Mouse (Mus musculus) monocyte, adult 2 months (primary cell): ENCODE results near the gene Ank3.

Source experiments
- DNase-seq, 2 experiments: peaks; one replicate each; pipeline ENCODE4 v3.0.0; 2022; ENCODE audit warnings: low spot score in 2 of 2, low read depth in 1 of 2

Gene Ank3

GRCm38 (mm10) chr10:69535123-69535930 is 136.8 kb downstream of the Ank3 start:
- no peak for DNase-seq

- DNase-seq, result no peak
Observed at GRCm38 (mm10) chr10:69535931-69536200, 137.3 kb downstream of the Ank3 start.

- DNase-seq, result no peak
Observed at GRCm38 (mm10) chr10:69536372-69537075, 138.0 kb downstream of the Ank3 start.

GRCm38 (mm10) chr10:69538236-69538635 is 139.7 kb downstream of the Ank3 start:
- DNase-seq, result no peak

- DNase-seq, result no peak
Observed at GRCm38 (mm10) chr10:69542439-69542838, 143.9 kb downstream of the Ank3 start.

GRCm38 (mm10) chr10:69543876-69544620 is 145.5 kb downstream of the Ank3 start:
- DNase-seq, result no peak

GRCm38 (mm10) chr10:69544653-69545052 is 146.1 kb downstream of the Ank3 start:
- no peak for DNase-seq

- DNase-seq, result no peak
Observed at GRCm38 (mm10) chr10:69545936-69546335, 147.4 kb downstream of the Ank3 start.

GRCm38 (mm10) chr10:69546643-69547042 is 148.1 kb downstream of the Ank3 start:
- no peak for DNase-seq

GRCm38 (mm10) chr10:69548771-69549170 is 150.2 kb downstream of the Ank3 start:
- DNase-seq, result no peak

- DNase-seq, result no peak
Observed at GRCm38 (mm10) chr10:69549221-69549620, 150.6 kb downstream of the Ank3 start.

GRCm38 (mm10) chr10:69550824-69551223 is 152.3 kb downstream of the Ank3 start:
- no peak for DNase-seq

- DNase-seq, result no peak
Observed at GRCm38 (mm10) chr10:69553091-69553490, 154.5 kb downstream of the Ank3 start.

- no peak for DNase-seq
Observed at GRCm38 (mm10) chr10:69555592-69555991, 157.0 kb downstream of the Ank3 start.

- no peak for DNase-seq
Observed at GRCm38 (mm10) chr10:69556278-69556677, 157.7 kb downstream of the Ank3 start.

GRCm38 (mm10) chr10:69560237-69560636 is 161.7 kb downstream of the Ank3 start:
- DNase-seq, result no peak

GRCm38 (mm10) chr10:69562931-69563330 is 164.4 kb downstream of the Ank3 start:
- DNase-seq, result no peak

- no peak for DNase-seq
Observed at GRCm38 (mm10) chr10:69565052-69565451, 166.5 kb downstream of the Ank3 start.

- DNase-seq, result no peak
Observed at GRCm38 (mm10) chr10:69568976-69569375, 170.4 kb downstream of the Ank3 start.

GRCm38 (mm10) chr10:69569740-69570139 is 171.2 kb downstream of the Ank3 start:
- DNase-seq, result no peak

- DNase-seq, result no peak
Observed at GRCm38 (mm10) chr10:69570466-69571288, 172.1 kb downstream of the Ank3 start.
